Mouse (Mus musculus) heart, postnatal 10 days (tissue): Measurements from ENCODE around the gene L3mbtl3. TPM values are rescaled to one million over a fixed set of nuclear protein-coding genes. Genes with fewer than 3 reads are reported as not detected.
A peak's percentile ranks its signal among the peaks of the same experiment; 100 is the strongest.

Experiments used
- DNase-seq, 2 experiments: peaks; one replicate each; pipeline ENCODE4 v3.0.0; 2021
- intact Hi-C: fragments of 180-260 bp; cut with DNase I; formaldehyde crosslinking; loops from one replicate; pipeline ENCODE4 v1.15.1; 2025
- total RNA-seq, 2 experiments: library from RNA; stranded (reverse); gene quantifications; 2 replicates each; pipeline ENCODE4 v1.2.3; 2021

The L3mbtl3 gene
- total RNA-seq, 2 experiments from 2014 or later = 11.1 to 13.4 TPM

DNA sequence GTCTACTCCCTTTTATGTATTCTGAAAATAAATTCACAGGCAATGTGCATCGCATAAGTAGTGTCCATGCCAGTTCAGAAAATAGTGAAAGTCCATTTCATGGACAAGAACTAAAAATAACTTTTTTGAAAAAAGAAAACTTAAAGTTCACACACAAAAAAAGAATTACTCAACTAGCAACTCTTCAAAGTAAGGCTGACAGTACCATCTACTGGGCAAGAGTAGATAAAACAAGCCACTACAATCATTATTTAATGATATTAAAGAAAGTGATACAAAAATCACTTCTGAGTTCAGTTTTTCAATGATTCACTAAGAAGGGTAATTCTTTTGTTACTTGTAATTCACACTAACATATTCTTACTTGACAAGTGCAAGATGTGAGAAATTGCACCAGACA, 29.9 kb downstream of the L3mbtl3 start:
- no peak for DNase-seq
- intact Hi-C loops = loop anchor here (10.0 kb wide), 2 partner anchors 661 to 811 kb away; partner anchors contain the start of gene Smlr1

DNA sequence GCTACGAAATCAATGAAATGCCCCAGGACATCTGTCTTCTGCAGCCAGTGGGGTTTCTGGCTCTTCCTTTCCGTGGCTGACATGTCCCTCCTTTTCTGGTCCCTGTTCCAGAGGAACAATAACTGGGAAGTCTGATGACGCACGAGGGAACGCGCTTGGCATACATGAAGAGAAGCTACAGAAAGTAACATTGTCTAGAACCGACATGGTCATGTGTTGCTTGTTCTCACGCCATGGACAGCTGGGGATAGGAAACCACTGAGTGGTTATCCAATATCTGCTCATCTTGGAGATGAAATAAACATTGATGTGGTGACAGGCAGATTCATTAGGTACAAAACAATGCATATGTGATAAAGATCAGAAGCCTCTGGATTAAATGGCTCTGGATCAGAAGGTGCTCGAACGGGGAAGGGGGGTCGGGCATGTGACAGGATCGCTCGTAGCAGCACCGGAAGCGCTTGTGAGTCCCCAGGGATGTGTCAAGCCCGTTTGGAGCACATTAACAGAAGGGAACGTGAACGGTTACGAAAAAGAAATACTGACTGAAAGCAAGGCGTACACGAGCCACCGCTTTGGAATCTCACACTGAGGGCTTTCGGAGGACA, 37.8 kb downstream of the L3mbtl3 start:
- no peak for DNase-seq
- intact Hi-C loops = no loop called here

DNA sequence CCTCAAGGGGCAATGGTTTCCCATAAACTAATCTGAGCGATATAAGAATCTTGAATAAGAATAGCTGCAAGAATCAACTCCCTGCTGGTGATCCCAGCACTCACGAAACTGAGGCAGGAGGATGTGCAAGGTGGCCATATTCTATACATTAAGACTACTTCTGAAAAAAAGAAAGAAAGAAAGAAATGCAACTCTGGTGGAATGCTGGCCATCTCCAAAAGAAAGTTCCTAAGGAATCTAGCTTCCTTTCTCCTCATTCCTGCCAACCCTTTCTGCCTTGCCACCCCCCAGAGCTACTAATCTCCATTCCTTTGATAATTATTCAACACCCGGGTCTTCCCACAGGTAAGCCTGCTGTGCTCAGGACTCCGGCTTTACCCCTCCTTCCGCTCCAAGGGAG, 41.8 kb downstream of the L3mbtl3 start:
- intact Hi-C loops = no loop called here
- DNase-seq = no peak

DNA sequence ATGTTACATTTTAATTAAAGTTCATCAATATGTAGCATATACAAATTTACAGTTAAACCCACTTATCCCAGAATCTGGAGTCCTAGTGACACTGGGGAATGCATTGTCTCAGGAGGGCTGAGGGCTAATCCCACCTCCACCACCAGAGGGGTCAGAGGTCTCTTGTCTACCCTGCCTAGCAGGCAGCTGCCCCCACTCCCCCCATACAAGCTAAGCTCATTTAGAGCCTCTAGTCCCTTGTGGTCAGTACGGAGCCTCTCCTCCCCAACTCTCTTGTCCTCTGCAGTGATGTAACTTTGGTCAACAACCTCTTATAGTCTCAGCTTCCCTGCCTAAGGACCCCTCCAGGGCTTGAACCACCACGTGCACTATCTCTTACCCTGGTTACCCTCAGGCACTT, 43.0 kb downstream of the L3mbtl3 start:
- DNase-seq = no peak

DNA sequence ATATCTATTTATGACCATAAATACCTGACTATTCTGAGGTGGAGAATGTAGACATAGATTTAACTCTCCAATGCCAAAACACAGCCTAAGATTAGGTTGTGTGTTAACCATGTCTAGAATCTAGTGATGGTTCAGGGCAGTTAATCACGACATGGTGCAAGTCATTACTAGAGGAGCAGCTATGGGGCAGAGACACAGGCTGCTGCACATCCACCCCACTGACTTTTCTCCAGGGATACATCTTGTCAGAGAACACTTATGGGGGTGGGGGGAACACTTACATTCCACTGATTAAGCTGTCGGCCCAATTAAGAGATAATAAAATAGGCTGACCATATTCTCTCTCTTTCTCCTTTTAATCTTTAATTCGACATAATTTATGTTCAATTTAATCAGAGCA, 46.9 kb downstream of the L3mbtl3 start:
- intact Hi-C loops = no loop called here
- DNase-seq = no peak

More for the DNA sequence above, 43.0 kb downstream of the L3mbtl3 start:
- intact Hi-C loops = no loop called here

DNA sequence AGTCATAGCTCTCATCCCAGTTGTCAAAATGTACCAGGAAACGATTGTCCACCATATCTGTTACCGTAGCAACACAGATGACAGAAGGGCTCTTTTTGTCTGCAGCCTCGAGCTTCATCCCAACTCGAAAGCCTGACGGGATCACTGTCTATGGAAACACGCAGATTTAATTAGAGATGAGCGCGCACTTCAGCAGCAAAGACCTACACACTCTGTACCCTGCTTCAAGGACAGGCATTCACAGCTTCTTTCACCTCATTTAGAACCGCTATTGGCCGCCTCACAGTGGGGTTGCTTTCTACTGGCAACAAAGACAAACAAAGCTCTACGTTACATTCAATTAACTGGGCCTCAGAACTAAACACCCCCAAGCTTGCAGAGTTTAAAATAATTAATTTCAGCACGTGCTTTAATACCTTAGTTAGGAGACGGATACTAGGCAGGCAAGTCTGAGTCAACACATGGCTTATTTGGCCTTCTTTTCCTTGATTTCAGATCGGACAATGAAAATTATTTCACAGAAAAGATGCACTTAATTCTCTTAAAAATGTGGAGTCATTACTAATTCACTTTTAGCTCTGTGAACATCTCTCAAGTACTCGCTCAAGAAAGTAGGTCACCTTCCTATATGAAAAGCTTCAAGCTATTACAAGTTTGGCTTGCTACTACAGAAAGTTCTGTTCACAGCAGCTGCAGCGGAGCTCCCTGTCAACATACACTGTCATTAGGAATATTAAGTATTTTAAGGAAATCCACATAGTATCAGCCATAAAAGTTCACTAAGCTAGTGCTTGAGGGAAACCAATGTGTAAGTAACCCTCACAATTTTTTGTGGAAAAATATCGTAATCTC, 47.9 kb downstream of the L3mbtl3 start:
- intact Hi-C loops = no loop called here
- no peak for DNase-seq

DNA sequence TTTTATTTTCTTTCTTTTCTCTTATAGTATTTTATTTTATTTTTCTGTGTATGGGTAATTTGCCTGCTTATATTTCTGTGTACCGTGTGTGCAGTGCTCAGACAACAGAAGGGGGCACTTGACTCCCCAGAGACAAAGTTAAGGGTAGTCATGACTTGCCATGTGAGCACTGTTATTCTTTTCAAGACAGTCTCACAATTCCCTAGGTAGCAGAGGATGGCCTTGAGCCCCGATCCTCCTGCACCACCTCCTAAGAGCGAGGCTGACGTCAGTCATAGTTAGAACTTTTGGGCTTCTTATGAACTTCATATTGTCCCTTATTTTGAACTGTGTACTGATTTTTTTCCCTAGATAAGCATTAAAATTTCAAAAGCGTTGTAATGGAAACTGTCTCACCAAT, 48.5 kb downstream of the L3mbtl3 start:
- intact Hi-C loops = no loop called here
- DNase-seq = no peak

DNA sequence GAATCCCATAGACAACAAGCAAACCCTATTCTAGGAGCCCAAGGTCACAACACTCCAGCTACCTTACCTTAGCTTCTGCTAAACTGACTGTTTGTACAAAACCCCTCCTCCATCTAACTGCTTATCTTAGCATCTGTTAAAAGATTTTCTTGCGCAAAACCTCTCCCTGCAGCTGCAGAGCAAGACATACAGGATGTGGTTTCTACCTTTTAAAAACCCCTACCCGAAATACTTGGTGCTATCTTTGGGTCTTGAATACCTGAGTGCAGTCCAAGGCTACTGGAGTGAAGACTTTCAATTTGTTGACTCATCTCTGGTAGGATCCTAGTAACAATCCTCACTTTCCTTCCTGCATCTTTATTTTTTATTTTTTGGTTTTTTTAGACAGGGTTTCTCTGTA, 50.5 kb downstream of the L3mbtl3 start:
- intact Hi-C loops = no loop called here
- DNase-seq = no peak

DNA sequence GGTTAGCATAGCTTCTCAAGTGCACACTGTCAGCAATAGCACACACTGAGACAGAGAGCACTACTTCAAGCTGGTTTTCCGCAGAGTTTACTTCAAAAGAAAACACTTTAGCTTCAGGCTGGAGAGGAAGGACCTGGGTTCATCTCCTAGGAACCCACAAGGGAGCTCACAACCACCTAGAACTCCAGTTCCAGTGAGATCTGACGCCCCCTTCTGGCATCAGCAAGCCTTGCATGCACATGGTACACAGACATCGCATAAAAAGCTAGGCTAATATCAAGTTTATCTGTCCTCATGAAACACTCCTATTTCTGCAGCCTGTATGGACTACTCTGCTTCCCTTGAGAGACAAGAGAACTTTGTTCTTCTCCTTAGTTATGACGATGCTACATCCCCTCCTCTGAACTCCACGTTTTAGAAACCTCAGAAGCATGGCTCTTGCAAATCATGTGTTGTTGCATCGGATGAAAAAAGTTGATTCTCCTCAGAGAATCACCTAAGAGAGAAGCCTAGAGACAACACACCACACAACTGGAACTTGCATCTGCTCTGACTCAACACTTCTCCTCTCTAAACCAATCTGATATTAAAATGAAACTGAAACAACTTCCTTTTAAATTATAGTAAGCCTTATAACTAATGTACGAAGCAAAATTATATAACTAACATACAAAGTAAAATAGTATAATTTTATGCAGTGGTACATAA, 53.3 kb downstream of the L3mbtl3 start:
- intact Hi-C loops = no loop called here
- DNase-seq = no peak

DNA sequence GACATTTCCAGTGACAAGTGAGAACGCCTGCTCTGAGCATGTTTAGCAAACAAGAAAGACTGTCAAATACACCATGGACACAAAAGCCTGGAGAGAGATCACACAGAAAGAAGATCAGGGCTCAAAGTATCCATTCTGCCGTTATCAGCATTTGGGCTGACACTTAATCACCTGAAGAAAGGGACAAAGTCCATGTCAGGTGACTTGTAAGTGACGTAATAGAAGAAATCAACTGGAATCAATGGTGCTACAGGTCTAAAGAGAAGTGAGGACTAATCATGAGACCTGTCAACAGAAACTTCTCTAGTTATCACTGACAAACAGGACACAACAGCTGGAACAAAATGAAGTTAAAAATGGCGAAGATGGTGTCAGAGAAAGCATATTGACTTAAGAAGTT, 55.1 kb downstream of the L3mbtl3 start:
- DNase-seq = no peak

DNA sequence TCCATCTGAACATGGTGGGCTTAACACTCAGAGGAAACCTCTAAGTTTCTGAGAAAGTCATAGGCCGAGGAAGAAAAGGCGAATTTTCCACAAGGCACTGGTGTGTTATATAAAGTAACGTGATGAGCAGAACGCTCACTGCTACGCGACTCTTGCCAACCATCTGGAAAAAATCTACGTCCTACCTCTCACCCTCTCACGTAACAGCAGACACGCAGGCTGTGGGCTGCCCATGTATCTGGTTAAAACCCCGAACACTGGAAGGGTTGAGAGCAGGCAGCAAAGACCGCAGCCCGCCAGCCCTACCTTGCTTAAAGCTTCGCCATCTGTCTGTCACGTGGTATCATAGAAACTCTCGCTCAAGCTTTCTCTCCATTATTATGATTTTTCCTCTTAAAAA, 61.4 kb downstream of the L3mbtl3 start:
- no peak for DNase-seq
- intact Hi-C loops = no loop called here

More for the DNA sequence above, 55.1 kb downstream of the L3mbtl3 start:
- intact Hi-C loops = no loop called here

DNA sequence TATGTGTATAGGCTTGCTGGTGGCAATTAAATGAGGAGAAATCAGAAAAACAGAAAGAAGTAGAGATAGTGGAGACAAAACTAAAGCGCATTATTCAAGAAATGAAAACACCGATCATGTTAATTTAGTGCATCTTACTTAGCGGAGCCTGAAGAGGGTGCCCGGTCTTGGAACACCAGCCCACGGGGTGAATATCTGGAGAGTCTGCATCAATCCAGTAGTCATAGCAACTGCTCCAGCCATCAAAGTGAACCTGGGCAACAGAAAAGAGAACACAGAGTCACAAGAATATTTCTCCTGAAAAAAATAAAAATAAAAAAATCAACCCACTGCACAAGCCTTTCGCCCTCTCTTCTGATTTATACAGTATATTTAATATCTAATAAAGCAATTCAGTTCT, 72.3 kb downstream of the L3mbtl3 start:
- no peak for DNase-seq
- intact Hi-C loops = no loop called here

DNA sequence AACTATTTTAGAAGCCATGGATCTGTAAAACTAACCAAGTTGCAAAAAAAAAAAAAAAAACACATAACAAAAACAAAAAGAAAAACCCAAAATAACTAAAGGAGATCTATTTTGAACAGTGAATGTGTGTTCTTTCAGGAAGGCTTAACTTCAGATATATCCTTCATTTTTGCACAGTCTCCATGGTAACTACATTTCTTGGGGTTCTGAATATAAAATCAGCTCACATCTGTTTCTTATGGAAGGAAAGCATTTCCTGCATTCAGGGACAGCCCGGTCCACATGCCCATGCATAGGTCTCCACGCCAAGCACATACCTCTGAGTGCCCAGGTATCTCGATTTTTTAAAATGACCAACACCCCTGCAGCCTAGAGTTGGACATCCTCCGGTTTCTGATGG, 73.4 kb downstream of the L3mbtl3 start:
- DNase-seq = no peak
- intact Hi-C loops = no loop called here

DNA sequence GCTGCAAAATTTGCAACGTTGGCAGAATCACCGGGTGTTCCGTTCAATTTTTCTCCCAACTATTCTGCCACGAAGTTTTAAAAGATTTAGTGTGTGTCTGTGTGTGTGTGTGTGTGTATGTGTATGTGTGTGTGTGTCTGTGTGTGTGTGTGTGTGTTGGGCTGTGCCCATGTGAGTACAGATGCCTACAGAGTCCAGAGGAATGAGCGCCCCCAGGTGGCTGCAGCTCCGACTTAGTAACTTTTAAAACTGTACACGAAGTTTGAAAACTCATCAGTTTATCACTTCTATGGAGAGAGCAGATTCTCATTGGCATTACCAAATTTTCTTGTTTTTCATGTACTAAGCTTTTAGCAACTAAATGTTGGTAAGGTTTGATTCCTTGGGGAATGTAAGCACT, 78.1 kb downstream of the L3mbtl3 start:
- intact Hi-C loops = no loop called here
- peak in 1 of 2 experiments; percentile 4 for DNase-seq

DNA sequence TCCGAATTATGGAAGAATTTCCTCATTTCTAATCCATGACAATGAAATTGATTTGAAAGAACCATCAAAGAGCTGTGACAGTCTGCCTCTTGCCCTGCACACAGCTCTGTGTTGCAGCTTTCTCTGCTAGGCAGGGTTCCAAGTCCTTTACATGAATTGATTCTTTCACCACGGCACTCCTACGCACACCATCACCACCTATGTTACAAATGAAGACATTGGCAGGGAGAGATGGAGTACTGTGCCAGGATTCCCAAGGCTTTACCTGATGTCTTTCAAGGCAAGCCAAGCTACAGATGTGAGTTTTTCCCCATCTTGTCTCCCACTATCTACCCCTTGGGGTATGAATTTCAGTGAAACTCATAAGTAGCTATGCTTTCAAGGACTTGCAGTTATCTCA, 78.6 kb downstream of the L3mbtl3 start:
- intact Hi-C loops = no loop called here
- DNase-seq = no peak

DNA sequence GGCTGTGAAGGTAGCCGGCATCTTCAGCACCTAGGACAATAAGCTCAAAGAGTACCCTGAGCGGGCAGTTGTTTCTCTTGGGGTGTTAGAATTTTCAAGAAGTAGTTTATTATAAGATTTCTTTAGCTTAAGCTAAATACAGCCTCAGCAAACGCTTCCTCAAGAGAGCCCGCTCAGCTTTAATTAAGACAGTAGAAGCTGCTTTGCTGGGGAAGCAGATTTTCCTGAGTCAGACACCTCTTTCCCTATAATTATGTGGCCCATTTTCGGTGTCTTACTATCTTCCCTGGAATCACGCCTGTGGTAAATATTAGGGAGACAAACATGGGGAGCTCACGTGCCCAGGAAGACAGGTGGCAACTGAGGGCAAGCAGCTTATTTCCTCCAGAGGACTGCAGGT, 88.6 kb downstream of the L3mbtl3 start:
- no peak for DNase-seq
- intact Hi-C loops = no loop called here

DNA sequence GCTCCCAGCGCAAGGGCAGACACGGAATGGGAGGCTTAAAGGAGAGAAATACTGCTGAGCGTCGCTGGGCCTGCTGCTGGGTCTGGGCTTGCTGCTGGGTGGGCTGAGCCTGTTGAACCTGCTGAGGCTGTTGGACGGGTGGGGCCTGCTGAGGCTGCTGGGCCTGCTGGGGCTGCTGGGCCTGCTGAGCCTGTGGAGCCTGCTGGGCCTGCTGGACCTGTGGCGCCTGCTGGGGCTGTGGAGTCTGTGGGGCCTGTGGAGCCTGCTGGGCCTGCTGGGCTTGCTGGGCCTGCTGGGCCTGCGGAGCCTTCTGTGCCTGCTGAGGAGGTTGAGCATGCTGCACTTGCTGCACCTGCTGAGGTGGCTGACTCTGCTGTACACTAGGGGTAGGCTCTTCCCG, 95.8 kb downstream of the L3mbtl3 start:
- intact Hi-C loops = no loop called here
- no peak for DNase-seq

DNA sequence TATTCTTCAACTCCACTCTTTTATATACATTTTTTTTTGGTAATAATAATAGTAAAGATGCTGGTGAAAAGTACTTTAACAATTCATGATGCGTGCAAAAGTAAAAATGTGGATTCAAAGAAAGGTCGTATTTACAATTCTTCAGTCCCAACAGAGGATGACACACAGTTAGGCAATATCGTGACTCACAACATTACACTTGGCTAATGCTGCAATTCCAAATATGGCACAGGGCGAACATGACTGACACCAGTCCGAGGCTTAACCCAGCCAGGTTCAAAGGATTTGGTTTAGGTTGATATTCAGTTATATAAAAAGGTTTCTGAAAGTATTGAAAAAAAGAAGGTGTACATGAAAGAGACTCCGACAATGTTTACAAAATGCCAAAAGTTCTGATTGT, 100.4 kb downstream of the L3mbtl3 start:
- no peak for DNase-seq
- intact Hi-C loops = no loop called here

DNA sequence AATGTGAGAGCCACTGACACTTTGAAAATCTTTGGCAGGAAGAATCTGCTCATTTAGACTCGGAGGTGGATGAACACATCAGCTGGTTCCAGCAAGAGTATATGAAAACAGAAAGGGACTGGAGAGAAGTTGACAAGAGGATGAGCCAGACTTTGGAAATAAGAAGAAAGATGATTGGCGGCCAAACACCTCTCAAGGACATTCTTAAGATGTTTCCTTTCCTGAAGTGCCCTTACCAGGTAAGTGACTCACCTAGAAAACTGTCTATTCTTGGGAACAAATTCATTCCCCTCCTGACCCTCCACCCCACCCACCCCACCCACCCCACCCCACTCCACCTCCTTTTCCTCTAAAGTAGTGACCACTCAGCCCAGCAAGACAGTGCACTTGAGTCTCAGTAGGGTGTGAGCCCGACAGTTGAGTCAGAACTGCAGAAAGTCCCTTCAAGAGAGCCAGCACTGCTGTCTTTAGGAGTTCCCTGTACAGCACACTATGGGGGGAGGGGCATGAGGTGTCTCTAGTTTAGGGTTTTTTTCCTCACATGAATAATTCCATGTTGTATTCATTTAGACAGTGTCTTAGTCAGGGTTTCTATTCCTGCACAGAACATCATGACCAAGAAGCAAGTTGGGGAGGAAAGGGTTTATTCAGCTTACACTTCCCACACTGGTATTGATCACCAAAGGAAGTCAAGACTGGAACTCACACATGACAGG, 111.9 kb downstream of the L3mbtl3 start:
- intact Hi-C loops = no loop called here
- DNase-seq = no peak

DNA sequence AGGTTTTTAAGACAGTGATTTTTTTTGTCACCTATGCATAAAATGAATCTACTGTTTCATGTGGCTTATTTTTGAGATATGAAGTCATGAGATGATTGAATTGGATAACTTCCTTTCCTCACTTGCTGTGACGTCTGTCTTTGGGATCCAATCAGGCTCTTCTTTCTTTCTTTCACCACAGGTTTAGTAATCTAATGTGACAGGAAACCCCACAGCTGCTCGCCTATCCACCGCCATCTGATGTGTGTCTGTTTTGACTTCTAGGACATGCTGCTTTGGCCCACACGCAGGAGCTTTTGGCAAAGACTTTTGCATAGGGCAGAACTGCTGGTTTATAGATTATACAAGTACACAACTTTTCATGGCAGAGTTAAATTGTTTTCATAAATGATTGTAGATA, 115.9 kb downstream of the L3mbtl3 start:
- DNase-seq = no peak
- intact Hi-C loops = no loop called here
